Mouse (Mus musculus) liver, embryonic 11.5 days (tissue): ENCODE results near the gene Cyp2f2. TPM values are rescaled to one million over a fixed set of nuclear protein-coding genes. Genes with fewer than 3 reads are reported as not detected.

Experiments
- ATAC-seq: fragments of 200-750 bp; cut with Nextera tagmentation; replicated peaks from 2 replicates; pipeline ENCODE4 v1.8.0; 2017; ENCODE audit warnings: moderate number of reproducible peaks, mild to moderate bottlenecking, moderate TSS enrichment, moderate library complexity; ENCODE audit not compliant: low FRiP score
- DNase-seq: peaks from one replicate; pipeline ENCODE4 v3.0.0-alpha.2; 2017; ENCODE audit warnings: low spot score
- H3K27ac ChIP-seq: fragments of 300-500 bp; sonication (generic); 2 replicates; pipeline ENCODE4 v1.5.1; 2014; ENCODE audit warnings: mild to moderate bottlenecking, low read depth, low read length, control low read depth
- H3K27me3 ChIP-seq: fragments of 300-500 bp; sonication (generic); replicated peaks from 2 replicates; pipeline ENCODE4 v1.6.1; 2014; ENCODE audit warnings: low read length, mixed read lengths; ENCODE audit not compliant: control insufficient read depth, insufficient read depth
- H3K36me3 ChIP-seq: fragments of 300-500 bp; sonication (generic); 2 replicates; pipeline ENCODE4 v1.6.1; 2014; ENCODE audit warnings: mild to moderate bottlenecking, low read length, moderate library complexity, mixed read lengths; ENCODE audit not compliant: control insufficient read depth, insufficient read depth
- H3K4me1 ChIP-seq: fragments of 300-500 bp; sonication (generic); replicated peaks from 2 replicates; pipeline ENCODE4 v1.6.1; 2014; ENCODE audit warnings: low read length, mixed read lengths; ENCODE audit not compliant: control insufficient read depth, insufficient read depth
- H3K4me2 ChIP-seq: fragments of 300-500 bp; sonication (generic); 2 replicates; pipeline ENCODE4 v1.6.1; 2014; ENCODE audit warnings: mild to moderate bottlenecking, control low read depth, moderate library complexity
- H3K4me3 ChIP-seq: fragments of 300-500 bp; sonication (generic); 2 replicates; pipeline ENCODE4 v1.5.1; 2014; ENCODE audit warnings: low read depth, low read length, control low read depth
- H3K9ac ChIP-seq: fragments of 300-500 bp; sonication (generic); 2 replicates; pipeline ENCODE4 v1.6.1; 2014; ENCODE audit warnings: low read depth, low read length, control low read depth
- H3K9me3 ChIP-seq: fragments of 300-500 bp; sonication (generic); 2 replicates; pipeline ENCODE4 v1.6.1; 2016; ENCODE audit warnings: low read length, inconsistent platforms, mixed read lengths; ENCODE audit not compliant: control insufficient read depth
- WGBS: fragments of 180-500 bp; shearing (Covaris S2); extraction: QIAGEN DNeasy Blood & Tissue Kit; methylation state at CpG from one replicate; pipeline ENCODE4 v1.1.7; 2014; 5-methylcytosine and 5-hydroxymethylcytosine counted together
- microRNA-seq: library from miRNA; unstranded; fragments of <30 nt; microRNA quantifications from one replicate; pipeline ENCODE4, GENCODE M21; 2017; ENCODE audit warnings: borderline number of aligned reads
- polyA plus RNA-seq: library from polyadenylated mRNA; unstranded; fragments of >200 nt; fragmentation: Nextera tagmentation; extraction: Ambion mirVana; gene quantifications from 2 replicates; pipeline ENCODE4 v1.2.1, GENCODE M21; 2014

The Cyp2f2 gene
- polyA plus RNA-seq, 1 experiment from 2014 or later: not detected

- 44% methylated on average over 16 of the region's 16 CpGs for WGBS
- Histone ChIP-seq H3K4me1 (peaks cover 8% of the 10 kb centered on the region), H3K9ac (peak overlapping the region; percentile 41; the same call in 1 of the 2 replicates), H3K4me3 (peak overlapping the region; percentile 73), H3K4me2 (peak overlapping the region; percentile 70), H3K36me3 (0 out of 2 replicates have a peak, but pooled peaks cover 5% of the 10 kb centered on the region), H3K27ac (peak overlapping the region; percentile 67), H3K27me3 (no peaks in the 10 kb centered on the region), H3K9me3 (no peaks in the 10 kb centered on the region)
- DNase-seq (no peak), ATAC-seq (no peak)
These were observed 59.7 kb downstream of the Cyp2f2 start for GRCm38 (mm10) chr7:27179217-27179918.

GRCm38 (mm10) chr7:27180036-27180435, 60.3 kb downstream of the Cyp2f2 start:
- Histone ChIP-seq H3K4me3 (no peak overlapping the region), H3K4me2 (no peak overlapping the region), H3K9me3 (no peaks in the 10 kb centered on the region), H3K36me3 (peaks cover 7% of the 10 kb centered on the region), H3K27ac (peak overlapping the region; percentile 67; the same call in 1 of the 2 replicates), H3K4me1 (peaks cover 8% of the 10 kb centered on the region), H3K27me3 (no peaks in the 10 kb centered on the region), H3K9ac (no peak overlapping the region)
- ATAC-seq: no peak
- DNase-seq: no peak
- WGBS: 85% methylated on average over 5 of the region's 5 CpGs

GRCm38 (mm10) chr7:27180837-27181695, 61.4 kb downstream of the Cyp2f2 start, which contains the start of the genes Gm21983 and Mia:
Gene Gm21983, minus strand, starts transcription at chr7:27181086.
Gene Mia, minus strand, starts transcription at chr7:27181157.
- Histone ChIP-seq H3K4me1 (peaks cover 8% of the 10 kb centered on the region), H3K27ac (peak within 1 kb of the TSS; percentile 67; the same call in 1 of the 2 replicates), H3K36me3 (peaks cover 17% of the 10 kb centered on the region), H3K4me2 (no peak within 1 kb of the TSS), H3K9me3 (no peaks in the 10 kb centered on the region), H3K4me3 (no peak within 1 kb of the TSS), H3K27me3 (no peaks in the 10 kb centered on the region), H3K9ac (no peak within 1 kb of the TSS)
- no peak for DNase-seq
- WGBS: 69% methylated on average over 14 of the region's 14 CpGs
- ATAC-seq: no peak

GRCm38 (mm10) chr7:27182498-27182897, 62.8 kb downstream of the Cyp2f2 start:
- H3K36me3 ChIP-seq: peaks cover 28% of the 10 kb centered on the region
- H3K9me3 ChIP-seq: no peaks in the 10 kb centered on the region
- no peak overlapping the region for H3K27ac ChIP-seq
- H3K9ac ChIP-seq: no peak overlapping the region
- H3K27me3 ChIP-seq: no peaks in the 10 kb centered on the region
- no peak overlapping the region for H3K4me2 ChIP-seq
- H3K4me1 ChIP-seq: peaks cover 8% of the 10 kb centered on the region
- DNase-seq (no peak), ATAC-seq (no peak)
- WGBS: 93% methylated on average over 1 of the region's 1 CpGs
- H3K4me3 ChIP-seq: no peak overlapping the region

Small RNA genes within 50 kb of the gene (microRNA-seq; reads per million reads assigned to microRNA genes)
- gene Mir3101: not detected

Other genes starting within 250 kb of the Cyp2f2 start
- not detected in 2 replicates for gene Cyp2a22, start 180.5 kb upstream of the Cyp2f2 start, polyA plus RNA-seq
- 0.31 TPM in 1 of 2 replicates, not detected in the other for gene Cyp2a12, start 90.8 kb upstream of the Cyp2f2 start, polyA plus RNA-seq
- gene Cyp2t4, start 33.8 kb downstream of the Cyp2f2 start, polyA plus RNA-seq: not detected in 2 replicates
- 37.1 and 39.7 TPM in 2 replicates for gene Egln2, start 46.9 kb downstream of the Cyp2f2 start, polyA plus RNA-seq
- gene Rab4b, start 59.0 kb downstream of the Cyp2f2 start, polyA plus RNA-seq: 40.9 and 44.8 TPM in 2 replicates
- not detected in 2 replicates for gene Gm21983, start 61.2 kb downstream of the Cyp2f2 start, polyA plus RNA-seq
- gene Mia, start 61.2 kb downstream of the Cyp2f2 start, polyA plus RNA-seq: 0.73 and 1.3 TPM in 2 replicates
- gene BC024978, start 75.9 kb downstream of the Cyp2f2 start, polyA plus RNA-seq: 2.5 and 2.8 TPM in 2 replicates
- 282 and 294 TPM in 2 replicates for gene Snrpa, start 76.4 kb downstream of the Cyp2f2 start, polyA plus RNA-seq
- 3.5 and 4.8 TPM in 2 replicates for gene Itpkc, start 108.8 kb downstream of the Cyp2f2 start, polyA plus RNA-seq
- 16.6 and 18.7 TPM in 2 replicates for gene Coq8b, start 113.1 kb downstream of the Cyp2f2 start, polyA plus RNA-seq
- gene Numbl, start 138.5 kb downstream of the Cyp2f2 start, polyA plus RNA-seq: 3.6 TPM in 2 replicates
- 7.1 and 10.2 TPM in 2 replicates for gene Ltbp4, start 217.8 kb downstream of the Cyp2f2 start, polyA plus RNA-seq
- 46.8 and 49.6 TPM in 2 replicates for gene Shkbp1, start 236.1 kb downstream of the Cyp2f2 start, polyA plus RNA-seq
- 0.43 and 1.2 TPM in 2 replicates for gene Gm20479, start 237.5 kb downstream of the Cyp2f2 start, polyA plus RNA-seq